Mouse (Mus musculus): ENCODE measurements at regions not wholly inside any gene's neighbourhood (a gene's known extent, or its start where the extent isn't known, plus 50 kb on each side); places are given as distances from the start of the nearest gene placed in this dataset.
"Not testable (repeated sequence)": the region's sequence is repeated elsewhere in the genome, so short reads cannot be mapped to it uniquely, and the experiment has no call there.

GRCm38 (mm10) chr8:88914190-88914589, 129.8 kb downstream of the Sall1 start:
- peak; percentile 57 for ATAC-seq (replicated peaks; ENCODE audit: low read depth, poor library complexity, severe bottlenecking)

GRCm38 (mm10) chr8:88906244-88906643, 137.7 kb downstream of the Sall1 start:
- ATAC-seq (replicated peaks; ENCODE audit: low read depth, poor library complexity, severe bottlenecking): no peak

DNA sequence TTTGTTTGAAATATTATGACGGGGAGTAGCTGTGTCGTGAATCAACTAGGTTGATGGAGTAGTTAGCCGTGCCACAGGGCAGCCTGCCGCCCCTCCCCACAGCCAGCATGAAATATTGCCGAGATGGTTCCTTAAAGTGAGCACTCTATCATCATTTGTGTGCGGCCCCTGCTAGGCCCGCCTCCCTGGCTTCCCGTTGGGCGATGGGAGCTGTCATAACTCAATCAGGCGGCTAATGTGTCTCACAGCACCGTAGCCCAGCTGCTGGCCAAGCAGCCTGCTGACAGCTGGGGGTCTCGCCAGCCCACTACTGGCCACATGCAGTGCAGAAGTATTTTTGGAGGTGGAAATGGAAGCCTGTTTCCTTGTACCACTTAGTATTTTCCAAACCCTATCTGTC, 140.9 kb downstream of the Sall1 start:
- no peak for ATAC-seq (replicated peaks; ENCODE audit: low read depth, poor library complexity, severe bottlenecking)

DNA sequence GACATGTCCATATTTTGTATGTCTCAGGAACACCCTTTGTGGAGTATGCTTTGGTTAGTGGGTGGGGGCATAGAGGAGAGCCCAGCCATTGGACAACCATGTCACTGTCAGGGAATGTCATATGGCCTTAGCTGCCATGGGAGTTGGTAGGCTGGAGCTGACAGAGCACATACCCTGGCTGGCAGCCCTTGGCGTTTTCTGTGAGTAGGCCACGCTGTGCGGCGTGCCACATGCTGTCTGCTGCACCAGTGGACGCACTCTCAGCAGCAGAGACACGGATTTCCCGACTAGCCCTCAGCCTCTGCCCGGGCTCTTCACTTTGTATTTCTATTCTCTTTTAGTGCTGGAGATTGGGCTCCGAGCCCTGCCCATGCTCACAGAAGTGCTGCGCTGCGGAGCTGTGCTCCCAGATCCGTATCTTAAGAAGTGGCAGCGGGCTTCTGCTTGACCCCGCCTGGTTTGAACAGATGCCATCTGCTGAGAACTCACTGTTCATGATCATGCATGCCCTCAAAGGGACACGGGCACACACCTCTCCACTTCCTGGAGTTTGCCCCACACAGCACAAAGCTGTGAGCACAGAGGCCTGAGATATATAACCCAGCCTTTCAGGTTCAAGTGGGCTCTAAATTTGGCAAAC, 160.1 kb downstream of the Sall1 start:
- ATAC-seq (replicated peaks; ENCODE audit: low read depth, poor library complexity, severe bottlenecking): no peak

DNA sequence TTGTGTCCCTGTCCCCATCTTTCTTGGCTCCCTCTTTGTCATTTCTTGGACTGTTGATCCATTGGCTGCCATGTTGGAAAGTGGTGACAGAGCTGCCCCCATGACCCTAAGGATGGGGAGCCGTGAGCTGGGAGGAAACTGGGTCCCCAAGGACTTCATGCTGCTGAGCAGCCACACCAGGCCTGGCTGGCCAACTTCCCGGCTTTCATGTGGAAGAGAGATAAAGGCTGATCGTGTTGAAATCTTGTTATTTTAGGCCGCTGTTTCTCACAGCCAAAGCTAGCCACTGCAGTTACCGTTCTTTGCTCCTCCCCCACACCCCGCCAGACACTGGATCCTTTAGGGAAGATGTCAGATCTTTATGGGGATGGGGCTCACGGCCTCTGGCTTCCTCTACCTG, 164.1 kb downstream of the Sall1 start:
- ATAC-seq (replicated peaks; ENCODE audit: low read depth, poor library complexity, severe bottlenecking): no peak

GRCm38 (mm10) chr8:88877921-88878320, 166.0 kb downstream of the Sall1 start:
- ATAC-seq (replicated peaks; ENCODE audit: low read depth, poor library complexity, severe bottlenecking): no peak

GRCm38 (mm10) chr8:88862846-88863455, 166.1 kb downstream of the Cyld start:
- ATAC-seq (replicated peaks; ENCODE audit: low read depth, poor library complexity, severe bottlenecking): no peak

DNA sequence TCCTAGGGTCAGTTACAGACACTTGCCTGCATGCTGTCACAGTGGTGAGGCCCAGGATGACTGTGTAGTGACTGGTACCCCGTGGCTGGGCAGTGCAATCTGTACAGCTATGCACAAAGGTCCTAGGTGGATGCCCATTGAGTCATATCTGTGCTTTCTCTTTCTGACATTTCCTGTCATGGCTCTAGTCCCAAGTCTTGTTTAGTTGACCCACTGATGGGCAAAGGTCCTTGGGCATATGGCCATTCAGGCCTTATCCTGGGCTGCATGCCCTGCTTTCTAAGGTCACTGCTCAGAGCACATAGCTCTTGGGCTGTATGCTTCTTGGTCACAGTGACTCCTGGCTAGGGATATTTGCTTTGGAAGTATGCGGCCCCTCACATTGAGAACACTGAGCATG, 160.4 kb downstream of the Cyld start:
- no peak for ATAC-seq (replicated peaks; ENCODE audit: low read depth, poor library complexity, severe bottlenecking)

DNA sequence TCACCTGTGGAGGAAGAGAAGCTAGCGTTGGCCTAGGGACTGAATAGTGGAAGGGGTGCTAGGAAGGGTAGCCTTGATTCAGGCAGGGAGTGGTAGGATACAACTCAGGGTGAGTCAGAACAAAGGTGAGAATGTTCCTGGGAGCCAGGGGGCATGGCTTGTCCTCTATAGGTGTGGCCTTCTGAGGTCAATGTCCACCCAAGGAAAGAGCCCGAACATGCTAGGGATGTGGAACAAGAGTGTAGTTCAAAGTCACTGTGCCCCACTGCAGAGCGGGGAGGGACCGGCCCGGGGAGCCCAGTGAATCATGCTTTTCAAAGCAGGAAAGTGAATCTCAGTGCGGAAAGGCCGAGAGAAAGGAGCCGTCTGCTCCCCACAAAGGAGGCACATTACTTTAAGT, 156.4 kb downstream of the Cyld start:
- no peak for ATAC-seq (replicated peaks; ENCODE audit: low read depth, poor library complexity, severe bottlenecking)

DNA sequence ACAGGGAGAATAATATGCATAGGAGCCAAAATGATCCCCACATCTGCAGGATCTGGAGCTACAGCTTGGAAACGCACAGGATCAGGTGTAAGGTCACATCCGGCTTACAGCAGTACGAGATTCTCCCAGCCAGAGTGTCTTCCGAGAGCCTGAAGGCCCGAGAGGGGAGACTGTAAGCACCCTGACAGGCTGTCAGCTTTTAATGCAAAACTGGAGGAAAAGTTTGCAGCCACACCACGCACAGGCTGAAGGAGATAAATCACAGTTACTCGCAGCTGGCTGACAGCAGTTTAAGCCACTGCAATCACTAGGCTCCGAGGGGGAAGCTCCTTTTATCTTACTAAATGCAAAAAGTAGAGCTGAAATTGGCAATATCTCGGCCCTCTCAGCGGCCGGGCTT, 149.1 kb downstream of the Cyld start:
- ATAC-seq (replicated peaks; ENCODE audit: low read depth, poor library complexity, severe bottlenecking): no peak

GRCm38 (mm10) chr8:88844370-88844769, 147.5 kb downstream of the Cyld start:
- ATAC-seq (replicated peaks; ENCODE audit: low read depth, poor library complexity, severe bottlenecking): no peak

DNA sequence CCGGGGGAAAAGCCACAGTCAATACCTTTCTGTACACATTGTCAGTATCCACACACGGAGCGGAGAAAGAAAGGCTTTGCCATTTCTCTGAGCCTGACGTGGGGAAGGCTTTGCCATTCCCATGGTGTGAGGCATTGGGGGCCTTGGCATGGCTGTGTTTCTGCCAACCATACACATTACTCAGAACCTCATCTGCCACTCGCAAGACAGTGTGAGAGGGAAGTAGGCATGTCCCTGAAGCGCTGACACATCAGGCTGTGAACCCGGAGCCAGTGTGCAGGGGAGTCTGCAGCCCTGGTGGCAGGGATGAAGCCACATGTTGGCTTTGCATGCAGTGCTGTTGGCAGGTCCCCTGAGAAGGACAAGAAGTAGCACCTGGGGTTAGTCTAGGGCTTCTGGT, 145.6 kb downstream of the Cyld start:
- ATAC-seq (replicated peaks; ENCODE audit: low read depth, poor library complexity, severe bottlenecking): no peak

- ATAC-seq (replicated peaks; ENCODE audit: low read depth, poor library complexity, severe bottlenecking): no peak
Observed at GRCm38 (mm10) chr8:88840096-88840495, 143.3 kb downstream of the Cyld start.

DNA sequence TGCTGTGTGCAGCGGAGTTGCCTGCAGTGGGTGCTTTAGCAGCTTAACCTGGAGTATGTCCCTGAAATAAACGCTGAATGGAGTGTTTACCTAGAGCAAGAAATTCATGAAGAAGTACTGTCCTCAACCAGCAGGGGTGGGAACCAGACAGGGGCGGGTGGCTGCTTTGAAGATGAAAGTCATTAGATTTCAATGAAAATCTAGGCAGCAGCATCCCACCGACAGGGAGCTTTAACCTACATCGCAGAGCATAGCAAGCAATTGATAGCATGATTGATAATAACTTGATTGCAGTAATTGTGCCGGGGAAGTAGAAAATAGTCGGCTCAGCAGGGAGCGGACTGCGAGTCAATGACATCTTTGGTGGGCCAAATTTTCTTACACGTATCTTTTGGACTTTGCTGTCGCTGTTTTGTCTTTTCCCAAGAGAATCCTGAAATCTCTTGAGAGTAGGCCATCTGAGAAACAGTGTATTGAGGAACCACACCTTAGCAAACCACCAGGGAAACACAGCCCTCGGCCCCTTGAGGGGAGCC, 139.0 kb downstream of the Cyld start:
- ATAC-seq (replicated peaks; ENCODE audit: low read depth, poor library complexity, severe bottlenecking): no peak

GRCm38 (mm10) chr8:88825816-88826215, 129.0 kb downstream of the Cyld start:
- ATAC-seq (replicated peaks; ENCODE audit: low read depth, poor library complexity, severe bottlenecking): no peak

GRCm38 (mm10) chr8:88823931-88824330, 127.1 kb downstream of the Cyld start:
- no peak for ATAC-seq (replicated peaks; ENCODE audit: low read depth, poor library complexity, severe bottlenecking)

- no peak for ATAC-seq (replicated peaks; ENCODE audit: low read depth, poor library complexity, severe bottlenecking)
Observed at GRCm38 (mm10) chr8:88820275-88820850, 123.5 kb downstream of the Cyld start.

DNA sequence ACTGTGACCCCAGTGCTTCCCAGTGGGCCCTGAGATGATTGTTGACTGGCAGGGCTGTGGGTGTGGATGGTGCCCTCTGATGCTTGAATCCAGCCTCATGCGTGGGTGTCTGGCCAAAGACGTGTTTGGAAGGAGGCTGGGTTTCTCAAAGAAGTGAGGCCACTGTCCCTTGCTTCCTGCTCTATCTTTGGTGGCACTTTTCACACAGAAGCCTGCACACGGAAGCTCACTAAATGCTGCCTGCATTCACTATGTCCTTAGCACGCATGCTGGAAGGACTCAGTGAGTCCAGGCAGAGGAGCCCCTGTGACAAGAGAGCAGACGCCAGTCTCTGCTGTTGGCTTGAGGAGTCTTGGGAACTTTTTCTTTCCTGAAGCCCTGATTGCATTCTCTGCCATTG, 119.6 kb downstream of the Cyld start:
- no peak for ATAC-seq (replicated peaks; ENCODE audit: low read depth, poor library complexity, severe bottlenecking)

DNA sequence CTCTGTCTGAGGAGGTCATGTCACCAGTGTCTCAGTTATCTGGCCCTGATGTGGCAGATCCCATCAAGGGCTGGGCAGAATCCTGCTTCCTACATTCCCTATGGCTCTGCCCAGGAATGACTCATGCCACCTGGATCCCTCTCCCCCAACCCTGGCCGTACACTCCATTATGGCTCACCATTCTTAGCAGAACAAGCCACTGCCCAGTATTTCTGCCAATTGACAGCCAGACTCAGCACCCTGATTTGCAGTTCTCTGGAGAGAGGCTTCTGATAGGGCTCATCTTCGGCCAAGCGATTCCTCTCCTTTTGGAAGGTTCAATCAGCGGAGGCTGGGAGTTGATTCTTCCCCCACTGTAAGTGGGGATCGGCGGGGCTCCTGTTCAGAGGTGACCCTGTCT, 117.4 kb downstream of the Cyld start:
- no peak for ATAC-seq (replicated peaks; ENCODE audit: low read depth, poor library complexity, severe bottlenecking)

DNA sequence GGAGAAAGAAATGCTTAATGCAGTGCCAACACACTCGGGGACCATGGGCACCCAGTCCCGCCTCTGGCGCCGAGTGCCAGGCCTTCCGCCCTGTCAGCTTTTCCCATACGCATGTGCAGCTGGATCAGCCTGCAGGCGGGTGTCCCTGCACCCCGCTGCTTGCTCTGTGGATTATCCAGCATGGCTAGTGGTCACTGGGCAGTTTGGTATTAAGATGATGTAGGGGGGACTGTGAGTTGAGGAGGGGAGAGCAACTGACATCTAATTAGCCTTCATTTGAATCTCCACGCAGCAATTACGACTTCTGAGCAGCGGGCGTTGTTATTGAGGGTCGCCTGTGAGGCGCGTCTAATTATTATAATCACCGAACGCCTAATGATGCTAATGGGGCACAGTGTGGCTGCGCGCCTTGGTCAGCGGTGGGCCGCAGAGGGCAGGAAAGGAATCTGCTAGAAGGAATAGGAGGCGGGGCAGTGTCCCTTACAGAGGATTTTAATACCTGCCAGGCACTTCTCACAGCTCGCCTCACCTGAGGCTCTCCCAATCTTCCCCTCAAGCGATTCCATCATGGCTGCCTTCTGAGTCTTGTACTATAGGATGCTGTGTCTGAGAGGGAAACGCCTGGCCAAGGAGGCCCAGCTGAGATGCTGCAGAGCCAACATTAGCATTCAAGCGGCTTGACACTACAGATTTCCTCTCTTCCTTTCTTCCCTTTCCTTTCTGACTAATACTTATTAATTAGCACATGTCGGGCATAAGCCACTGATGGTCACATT, 116.3 kb downstream of the Cyld start:
- ATAC-seq (replicated peaks; ENCODE audit: low read depth, poor library complexity, severe bottlenecking): no peak

DNA sequence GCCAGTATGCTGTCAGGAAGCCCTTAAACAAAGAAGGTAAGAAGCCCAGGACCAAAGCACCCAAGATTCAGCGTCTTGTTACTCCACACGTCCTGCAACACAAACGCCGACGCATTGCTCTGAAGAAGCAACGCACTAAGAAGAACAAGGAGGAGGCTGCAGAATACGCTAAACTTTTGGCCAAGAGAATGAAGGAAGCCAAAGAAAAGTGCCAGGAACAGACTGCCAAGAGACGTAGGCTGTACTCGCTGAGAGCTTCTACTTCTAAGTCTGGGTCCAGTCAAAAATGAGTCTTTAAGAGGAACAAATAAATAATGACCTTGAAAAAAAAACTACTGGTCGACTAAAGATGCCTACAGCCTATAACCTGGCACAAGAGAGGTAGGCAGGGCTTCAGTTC, 110.0 kb downstream of the Cyld start:
- ATAC-seq (replicated peaks; ENCODE audit: low read depth, poor library complexity, severe bottlenecking): not testable (repeated sequence)

Measured in common myeloid progenitor, adult 5-6 weeks (primary cell).